Mouse (Mus musculus): ENCODE data around the gene Rnf40. TPM values are rescaled to one million over a fixed set of nuclear protein-coding genes. Genes with fewer than 3 reads are reported as not detected.
"Not testable (repeated sequence)": the region's sequence is repeated elsewhere in the genome, so short reads cannot be mapped to it uniquely, and the experiment has no call there.

The Rnf40 gene
- polyA plus RNA-seq, 1 experiment from 2014 or later, result 31.4 TPM

DNA sequence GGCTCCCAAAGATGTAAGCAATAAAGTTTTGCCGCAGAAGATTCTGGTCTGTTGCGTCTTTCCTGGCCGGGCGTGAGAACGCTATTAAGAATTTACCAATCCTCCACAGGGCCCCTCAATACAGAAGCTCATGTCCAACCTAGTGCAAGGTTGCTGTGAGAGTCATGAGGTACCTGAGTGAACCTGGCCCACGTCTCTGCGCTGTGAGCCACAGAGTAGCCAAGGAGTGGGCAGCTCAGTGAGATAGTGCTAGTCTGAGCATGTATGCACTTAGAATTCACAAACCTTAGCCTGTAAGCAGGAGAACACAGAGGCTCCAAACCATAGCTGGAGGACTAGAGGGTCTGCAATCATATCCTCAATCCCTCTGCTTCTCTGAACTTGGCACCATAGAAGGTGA, 37.5 kb downstream of the Rnf40 start:
- Histone ChIP-seq H3K27ac (ENCODE audit: low read depth, low read length) (no peak overlapping the region), H3K4me2 (replicated peaks; ENCODE audit: low read depth, low read length) (no peak overlapping the region), H3K36me3 (ENCODE audit: control insufficient read depth, insufficient read depth, low read length) (no peaks in the 10 kb centered on the region), H3K27me3 (ENCODE audit: control insufficient read depth, insufficient read depth, low read length) (no peaks in the 10 kb centered on the region), H3K4me1 (replicated peaks; ENCODE audit: control insufficient read depth, insufficient read depth, low read length) (no peaks in the 10 kb centered on the region), H3K9ac (ENCODE audit: low read depth, low read length) (no peak overlapping the region), H3K4me3 (ENCODE audit: low read depth, low read length) (no peak overlapping the region), H3K9me3 (ENCODE audit: control insufficient read depth, low read length) (no peaks in the 10 kb centered on the region)
- 95% methylated on average over 7 of the region's 7 CpGs for WGBS
- no peak for ATAC-seq (ENCODE audit: low FRiP score)
- no peak for DNase-seq (ENCODE audit: low spot score)

DNA sequence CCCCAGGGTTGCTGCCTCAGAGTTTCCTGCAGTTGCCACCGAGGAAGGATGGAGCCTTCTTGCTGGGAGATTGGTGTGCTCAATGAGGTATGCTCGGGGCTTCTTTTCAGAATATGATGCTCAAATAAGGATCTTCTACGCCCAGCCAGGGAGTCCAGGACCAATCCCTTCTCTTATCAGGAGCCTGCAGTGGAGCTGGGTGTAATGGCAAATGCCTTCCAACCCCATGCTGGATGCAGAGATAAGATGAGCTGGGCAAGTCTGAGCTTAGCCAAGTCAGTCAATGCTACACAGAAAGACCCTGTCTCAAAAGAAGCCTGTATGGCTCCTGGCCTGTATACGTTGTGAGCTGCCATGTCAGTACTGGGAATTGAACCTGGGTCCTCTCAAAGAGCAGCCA, 37.9 kb downstream of the Rnf40 start:
- DNase-seq (ENCODE audit: low spot score), result no peak
- no peaks in the 10 kb centered on the region for H3K27me3 ChIP-seq (ENCODE audit: control insufficient read depth, insufficient read depth, low read length)
- H3K9me3 ChIP-seq (ENCODE audit: control insufficient read depth, low read length), result no peaks in the 10 kb centered on the region
- no peaks in the 10 kb centered on the region for H3K4me1 ChIP-seq (replicated peaks; ENCODE audit: control insufficient read depth, insufficient read depth, low read length)
- no peak for ATAC-seq (ENCODE audit: low FRiP score)
- no peaks in the 10 kb centered on the region for H3K36me3 ChIP-seq (ENCODE audit: control insufficient read depth, insufficient read depth, low read length)
- no peak overlapping the region for H3K4me3 ChIP-seq (ENCODE audit: low read depth, low read length)
- WGBS, result 87% methylated on average over 4 of the region's 4 CpGs
- H3K4me2 ChIP-seq (replicated peaks; ENCODE audit: low read depth, low read length), result no peak overlapping the region
- H3K9ac ChIP-seq (ENCODE audit: low read depth, low read length), result no peak overlapping the region
- no peak overlapping the region for H3K27ac ChIP-seq (ENCODE audit: low read depth, low read length)

DNA sequence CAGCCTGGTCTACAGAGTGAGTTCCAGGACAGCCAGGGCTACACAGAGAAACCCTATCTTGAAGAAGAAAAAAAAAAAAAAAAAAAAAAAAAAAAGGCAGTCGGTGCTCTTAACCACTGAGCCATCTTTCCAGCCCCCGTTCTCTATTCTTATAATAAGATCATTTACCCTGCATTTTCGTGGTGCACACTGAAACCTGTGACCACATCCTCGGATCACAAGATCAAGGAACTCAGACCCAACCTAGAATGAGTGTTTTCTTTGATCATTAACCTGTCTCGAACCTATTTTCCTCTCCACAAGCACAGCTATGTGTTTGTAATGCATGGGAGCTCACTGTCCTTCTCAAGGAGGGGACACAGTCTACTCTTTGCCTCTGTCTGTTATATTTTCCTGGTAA, 40.1 kb downstream of the Rnf40 start:
- Histone ChIP-seq H3K27ac (ENCODE audit: low read depth, low read length) (no peak overlapping the region), H3K4me2 (replicated peaks; ENCODE audit: low read depth, low read length) (no peak overlapping the region), H3K9ac (ENCODE audit: low read depth, low read length) (no peak overlapping the region), H3K4me3 (ENCODE audit: low read depth, low read length) (no peak overlapping the region), H3K9me3 (ENCODE audit: control insufficient read depth, low read length) (no peaks in the 10 kb centered on the region), H3K4me1 (replicated peaks; ENCODE audit: control insufficient read depth, insufficient read depth, low read length) (no peaks in the 10 kb centered on the region), H3K27me3 (ENCODE audit: control insufficient read depth, insufficient read depth, low read length) (no peaks in the 10 kb centered on the region), H3K36me3 (ENCODE audit: control insufficient read depth, insufficient read depth, low read length) (no peaks in the 10 kb centered on the region)
- ATAC-seq (ENCODE audit: low FRiP score) (no peak), DNase-seq (ENCODE audit: low spot score) (no peak)
- 88% methylated on average over 5 of the region's 5 CpGs for whole genome bisulfite sequencing

DNA sequence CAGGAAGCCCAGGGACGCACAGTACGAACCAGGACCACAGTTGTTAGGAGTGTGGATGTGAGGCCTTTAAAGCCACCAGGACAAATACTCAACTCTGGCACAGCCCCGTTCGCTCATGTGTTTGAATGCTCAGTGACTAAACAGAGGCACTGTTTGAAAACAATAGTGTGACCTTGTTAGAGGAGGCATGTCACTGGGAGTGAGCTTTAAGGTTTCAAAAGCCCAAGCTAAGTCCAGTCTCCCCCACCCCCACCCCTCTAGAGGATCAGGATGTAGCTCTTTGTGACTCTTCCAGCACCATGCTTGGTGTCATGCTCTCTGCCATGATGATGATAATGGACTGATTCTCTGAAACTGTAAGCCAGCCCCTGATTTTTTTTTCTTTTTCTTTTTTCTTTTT, 42.8 kb downstream of the Rnf40 start:
- Histone ChIP-seq H3K36me3 (ENCODE audit: control insufficient read depth, insufficient read depth, low read length) (no peaks in the 10 kb centered on the region), H3K27me3 (ENCODE audit: control insufficient read depth, insufficient read depth, low read length) (no peaks in the 10 kb centered on the region), H3K4me1 (replicated peaks; ENCODE audit: control insufficient read depth, insufficient read depth, low read length) (no peaks in the 10 kb centered on the region), H3K9me3 (ENCODE audit: control insufficient read depth, low read length) (no peaks in the 10 kb centered on the region), H3K4me3 (ENCODE audit: low read depth, low read length) (no peak overlapping the region), H3K4me2 (replicated peaks; ENCODE audit: low read depth, low read length) (no peak overlapping the region), H3K27ac (ENCODE audit: low read depth, low read length) (no peak overlapping the region), H3K9ac (ENCODE audit: low read depth, low read length) (no peak overlapping the region)
- ATAC-seq (ENCODE audit: low FRiP score) (no peak), DNase-seq (ENCODE audit: low spot score) (no peak)
- WGBS, result 61% methylated on average over 4 of the region's 4 CpGs

DNA sequence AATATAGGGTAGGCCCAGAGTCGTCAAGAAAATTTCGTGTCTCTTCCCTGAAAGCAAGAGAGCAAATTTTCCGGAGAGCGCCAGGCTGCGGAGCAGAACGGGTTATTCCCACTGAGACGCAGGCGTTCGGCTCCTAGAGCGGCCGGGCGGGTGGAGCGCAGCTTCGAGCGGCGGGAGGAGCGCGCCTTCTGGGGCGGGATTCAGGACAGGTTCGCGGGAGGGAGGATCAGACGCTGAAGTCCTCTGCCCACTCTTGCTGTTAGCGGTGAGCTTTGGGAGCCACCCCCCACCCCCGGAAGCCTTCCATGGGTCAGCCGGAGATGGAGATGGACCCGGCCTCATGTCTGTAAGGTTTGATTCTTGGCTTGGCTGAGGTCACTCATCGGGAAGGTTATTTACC, 48.4 kb downstream of the Rnf40 start:
- DNase-seq (ENCODE audit: low spot score), result peak; percentile 84
- Histone ChIP-seq H3K9ac (ENCODE audit: low read depth, low read length) (peak overlapping the region; percentile 68), H3K9me3 (ENCODE audit: control insufficient read depth, low read length) (no peaks in the 10 kb centered on the region), H3K27ac (ENCODE audit: low read depth, low read length) (no peak overlapping the region), H3K4me2 (replicated peaks; ENCODE audit: low read depth, low read length) (peak overlapping the region; percentile 63), H3K36me3 (ENCODE audit: control insufficient read depth, insufficient read depth, low read length) (no peaks in the 10 kb centered on the region), H3K27me3 (ENCODE audit: control insufficient read depth, insufficient read depth, low read length) (no peaks in the 10 kb centered on the region), H3K4me1 (replicated peaks; ENCODE audit: control insufficient read depth, insufficient read depth, low read length) (no peaks in the 10 kb centered on the region), H3K4me3 (ENCODE audit: low read depth, low read length) (peak overlapping the region; percentile 45)
- 1% methylated on average over 27 of the region's 27 CpGs for WGBS
- no peak for ATAC-seq (ENCODE audit: low FRiP score)

DNA sequence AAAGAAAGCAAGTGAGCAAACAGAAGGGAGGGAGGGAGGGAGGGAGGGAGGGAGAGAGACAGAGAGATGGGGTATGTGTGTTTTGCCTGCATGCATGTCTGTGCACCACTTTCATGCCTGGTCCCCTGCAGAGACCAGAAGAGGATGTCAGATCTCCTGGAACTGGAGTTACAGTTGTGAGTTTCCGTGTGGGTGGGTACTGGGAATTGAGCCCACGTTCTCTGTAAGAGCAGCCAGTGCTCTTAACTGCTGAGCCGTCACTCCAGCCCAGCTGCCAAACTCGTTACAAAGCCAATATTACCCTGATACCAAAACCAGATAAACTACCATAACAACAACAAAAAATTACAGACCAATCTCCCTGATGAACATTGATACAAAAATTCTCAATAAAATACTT, 52.7 kb downstream of the Rnf40 start:
- Histone ChIP-seq H3K9ac (ENCODE audit: low read depth, low read length) (no peak overlapping the region), H3K36me3 (ENCODE audit: control insufficient read depth, insufficient read depth, low read length) (no peaks in the 10 kb centered on the region), H3K4me1 (replicated peaks; ENCODE audit: control insufficient read depth, insufficient read depth, low read length) (no peaks in the 10 kb centered on the region), H3K9me3 (ENCODE audit: control insufficient read depth, low read length) (no peaks in the 10 kb centered on the region), H3K4me3 (ENCODE audit: low read depth, low read length) (no peak overlapping the region), H3K27me3 (ENCODE audit: control insufficient read depth, insufficient read depth, low read length) (no peaks in the 10 kb centered on the region), H3K4me2 (replicated peaks; ENCODE audit: low read depth, low read length) (no peak overlapping the region), H3K27ac (ENCODE audit: low read depth, low read length) (no peak overlapping the region)
- no peak for DNase-seq (ENCODE audit: low spot score)
- 49% methylated on average over 4 of the region's 4 CpGs for WGBS
- no peak for ATAC-seq (ENCODE audit: low FRiP score)

DNA sequence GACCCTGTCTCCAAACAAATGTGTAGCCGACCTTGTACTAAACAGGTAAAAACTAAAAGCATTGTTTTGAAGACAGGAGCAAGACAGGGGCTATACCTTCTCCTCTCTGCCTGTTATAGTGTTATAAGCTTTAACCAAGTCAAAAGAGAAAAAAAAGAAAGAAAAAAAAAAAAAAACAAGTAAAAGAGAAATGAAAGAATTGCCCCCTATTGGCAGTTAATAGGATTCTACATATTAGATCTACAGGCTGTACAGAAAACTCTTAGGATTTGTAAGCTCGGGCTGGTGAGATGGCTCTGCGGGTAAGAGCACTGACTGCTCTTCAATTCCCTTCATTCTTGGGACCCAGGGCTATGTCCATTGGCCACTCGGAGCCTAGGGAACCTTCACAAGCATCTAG, 53.7 kb downstream of the Rnf40 start:
- Histone ChIP-seq H3K4me1 (replicated peaks; ENCODE audit: control insufficient read depth, insufficient read depth, low read length) (no peaks in the 10 kb centered on the region), H3K9me3 (ENCODE audit: control insufficient read depth, low read length) (no peaks in the 10 kb centered on the region), H3K27ac (ENCODE audit: low read depth, low read length) (no peak overlapping the region), H3K27me3 (ENCODE audit: control insufficient read depth, insufficient read depth, low read length) (no peaks in the 10 kb centered on the region), H3K4me2 (replicated peaks; ENCODE audit: low read depth, low read length) (no peak overlapping the region), H3K9ac (ENCODE audit: low read depth, low read length) (no peak overlapping the region), H3K4me3 (ENCODE audit: low read depth, low read length) (no peak overlapping the region), H3K36me3 (ENCODE audit: control insufficient read depth, insufficient read depth, low read length) (no peaks in the 10 kb centered on the region)
- WGBS, result 78% methylated on average over 4 of the region's 4 CpGs
- no peak for ATAC-seq (ENCODE audit: low FRiP score)
- DNase-seq (ENCODE audit: low spot score), result no peak

DNA sequence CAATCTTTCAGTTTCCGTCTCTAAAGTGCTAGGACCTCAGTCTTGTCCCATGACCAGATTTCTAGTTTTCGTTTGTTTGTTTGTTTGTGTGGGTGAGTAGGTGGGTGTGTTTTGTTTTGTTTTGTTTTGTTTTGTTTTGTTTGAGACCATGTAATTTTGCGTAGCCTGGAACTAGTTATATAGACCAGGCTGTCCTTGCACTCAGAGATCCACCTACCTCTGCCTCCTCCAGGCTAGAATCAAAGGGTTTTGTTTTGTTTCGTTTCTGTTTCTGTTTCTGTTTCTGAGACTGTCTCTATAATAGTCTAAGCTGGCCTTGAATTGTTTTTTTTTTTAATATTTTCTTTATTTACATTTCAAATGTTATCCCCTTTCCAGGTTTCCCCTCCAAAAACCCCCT, 57.8 kb downstream of the Rnf40 start:
- Histone ChIP-seq H3K36me3 (ENCODE audit: control insufficient read depth, insufficient read depth, low read length) (no peaks in the 10 kb centered on the region), H3K9me3 (ENCODE audit: control insufficient read depth, low read length) (no peaks in the 10 kb centered on the region), H3K4me3 (ENCODE audit: low read depth, low read length) (no peak overlapping the region), H3K4me1 (replicated peaks; ENCODE audit: control insufficient read depth, insufficient read depth, low read length) (no peaks in the 10 kb centered on the region), H3K27ac (ENCODE audit: low read depth, low read length) (no peak overlapping the region), H3K27me3 (ENCODE audit: control insufficient read depth, insufficient read depth, low read length) (no peaks in the 10 kb centered on the region), H3K4me2 (replicated peaks; ENCODE audit: low read depth, low read length) (no peak overlapping the region), H3K9ac (ENCODE audit: low read depth, low read length) (no peak overlapping the region)
- no peak for ATAC-seq (ENCODE audit: low FRiP score)
- 89% methylated on average over 4 of the region's 4 CpGs for WGBS
- DNase-seq (ENCODE audit: low spot score), result no peak

DNA sequence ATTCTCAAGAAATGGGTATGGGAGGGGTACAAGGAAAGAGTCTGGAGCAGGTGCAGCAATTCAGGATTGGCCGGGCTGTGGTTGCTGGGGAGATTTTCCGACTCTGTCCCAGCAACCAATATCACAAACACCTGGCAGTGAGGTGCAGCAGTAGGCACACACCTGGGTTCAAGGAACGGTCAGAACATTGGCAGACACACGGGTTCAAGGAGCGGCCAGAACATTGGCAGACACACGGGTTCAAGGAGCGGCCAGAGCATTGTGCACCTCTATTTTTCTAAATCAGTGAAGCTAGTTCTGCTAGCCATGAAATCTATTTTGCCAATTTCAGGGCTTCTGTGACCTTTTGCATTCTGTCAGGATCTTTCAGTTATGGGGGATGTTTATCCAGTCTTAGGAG, 59.0 kb downstream of the Rnf40 start:
- not testable (repeated sequence) for H3K9ac ChIP-seq (ENCODE audit: low read depth, low read length); H3K4me2 ChIP-seq (replicated peaks; ENCODE audit: low read depth, low read length); H3K27ac ChIP-seq (ENCODE audit: low read depth, low read length); H3K4me1 ChIP-seq (replicated peaks; ENCODE audit: control insufficient read depth, insufficient read depth, low read length); DNase-seq (ENCODE audit: low spot score); ATAC-seq (ENCODE audit: low FRiP score); H3K36me3 ChIP-seq (ENCODE audit: control insufficient read depth, insufficient read depth, low read length); H3K27me3 ChIP-seq (ENCODE audit: control insufficient read depth, insufficient read depth, low read length); H3K4me3 ChIP-seq (ENCODE audit: low read depth, low read length); H3K9me3 ChIP-seq (ENCODE audit: control insufficient read depth, low read length)
- WGBS, result 94% methylated on average over 7 of the region's 7 CpGs
